Mouse (Mus musculus) right cerebral cortex, postnatal 10 days (tissue): ENCODE data around the gene 2310033P09Rik.
A peak's percentile ranks its signal among the peaks of the same experiment; 100 is the strongest.
"Not testable (repeated sequence)": the region's sequence is repeated elsewhere in the genome, so short reads cannot be mapped to it uniquely, and the experiment has no call there.

Source experiments
- DNase-seq, 2 experiments: peaks; one replicate each; pipeline ENCODE4 v3.0.0; 2021; ENCODE audit warnings: low spot score in 2 of 2

Gene 2310033P09Rik

GRCm38 (mm10) chr11:59201216-59202002 lies 6.7 kb upstream of the 2310033P09Rik start:
- no peak for DNase-seq

GRCm38 (mm10) chr11:59202081-59202995 lies 5.8 kb upstream of the 2310033P09Rik start, which contains the start of gene Mrpl55:
Mrpl55 (plus strand) TSS chr11:59202486.
- DNase-seq = peak; percentile 96 to 97

- peak; percentile 78 to 79 for DNase-seq
Measured at GRCm38 (mm10) chr11:59209003-59209441, 901 bp downstream of the 2310033P09Rik start.

- no peak for DNase-seq
Measured at GRCm38 (mm10) chr11:59209580-59209979, 1.5 kb downstream of the 2310033P09Rik start.

- DNase-seq = no peak
Measured at GRCm38 (mm10) chr11:59210020-59210419, 1.9 kb downstream of the 2310033P09Rik start.

GRCm38 (mm10) chr11:59211561-59211960 lies 3.4 kb downstream of the 2310033P09Rik start:
- DNase-seq = not testable (repeated sequence)

GRCm38 (mm10) chr11:59212320-59212719 lies 4.2 kb downstream of the 2310033P09Rik start:
- DNase-seq = not testable (repeated sequence)

GRCm38 (mm10) chr11:59212892-59213494 lies 4.9 kb downstream of the 2310033P09Rik start:
- no peak for DNase-seq

- DNase-seq = peak in 1 of 2 experiments; percentile 42
Measured at GRCm38 (mm10) chr11:59216955-59217354, 8.8 kb downstream of the 2310033P09Rik start.

GRCm38 (mm10) chr11:59218389-59218998 lies 10.4 kb downstream of the 2310033P09Rik start:
- DNase-seq = no peak

- peak in 1 of 2 experiments; percentile 39 for DNase-seq
Measured at GRCm38 (mm10) chr11:59219064-59219463, 10.9 kb downstream of the 2310033P09Rik start.

GRCm38 (mm10) chr11:59221604-59222003 lies 13.5 kb downstream of the 2310033P09Rik start:
- no peak for DNase-seq

- DNase-seq = no peak
Measured at GRCm38 (mm10) chr11:59222306-59222705, 14.2 kb downstream of the 2310033P09Rik start.

- DNase-seq = no peak
Measured at GRCm38 (mm10) chr11:59224025-59224424, 15.9 kb downstream of the 2310033P09Rik start.

- DNase-seq = no peak
Measured at GRCm38 (mm10) chr11:59224470-59224869, 16.3 kb downstream of the 2310033P09Rik start.

- no peak for DNase-seq
Measured at GRCm38 (mm10) chr11:59225167-59225566, 17.0 kb downstream of the 2310033P09Rik start.

GRCm38 (mm10) chr11:59226251-59226650 lies 18.1 kb downstream of the 2310033P09Rik start:
- DNase-seq = no peak

GRCm38 (mm10) chr11:59226787-59227603 lies 18.9 kb downstream of the 2310033P09Rik start:
- no peak for DNase-seq

GRCm38 (mm10) chr11:59227604-59228121 lies 19.5 kb downstream of the 2310033P09Rik start:
- peak; percentile 55 to 69 for DNase-seq
